Mouse (Mus musculus): ENCODE data around the gene Nrde2. TPM values are rescaled to one million over a fixed set of nuclear protein-coding genes. Genes with fewer than 3 reads are reported as not detected.

The Nrde2 gene
- polyA plus RNA-seq, 1 experiment from 2014 or later, result 14.4 TPM

GRCm38 (mm10) chr12:100199891-100200644 is 40.6 kb upstream of the Nrde2 start:
- peak overlapping the region; percentile 94 for H3K9ac ChIP-seq (ENCODE audit: low read length)
- peak overlapping the region; percentile 100 for H3K4me3 ChIP-seq (ENCODE audit: low read depth, low read length)
- DNase-seq (ENCODE audit: low spot score), result peak; percentile 83
- H3K4me2 ChIP-seq (ENCODE audit: low read depth, low read length, severe bottlenecking), result peak overlapping the region; percentile 84
- 0 out of 2 replicates have a peak, but pooled peaks cover 3% of the 10 kb centered on the region for H3K4me1 ChIP-seq (replicated peaks; ENCODE audit: control insufficient read depth, insufficient read depth, low read length)
- no peaks in the 10 kb centered on the region for H3K9me3 ChIP-seq (ENCODE audit: control insufficient read depth, low read length)
- H3K36me3 ChIP-seq (ENCODE audit: control insufficient read depth, insufficient read depth, low read length), result peaks cover 12% of the 10 kb centered on the region
- H3K27me3 ChIP-seq (ENCODE audit: control insufficient read depth, insufficient read depth, low read length), result no peaks in the 10 kb centered on the region
- H3K27ac ChIP-seq (ENCODE audit: low read depth, low read length), result peak overlapping the region; percentile 50
- WGBS, result under 1% methylated on average over 69 of the region's 86 CpGs
- peak; percentile 70 for ATAC-seq (replicated peaks; ENCODE audit: low FRiP score)

DNA sequence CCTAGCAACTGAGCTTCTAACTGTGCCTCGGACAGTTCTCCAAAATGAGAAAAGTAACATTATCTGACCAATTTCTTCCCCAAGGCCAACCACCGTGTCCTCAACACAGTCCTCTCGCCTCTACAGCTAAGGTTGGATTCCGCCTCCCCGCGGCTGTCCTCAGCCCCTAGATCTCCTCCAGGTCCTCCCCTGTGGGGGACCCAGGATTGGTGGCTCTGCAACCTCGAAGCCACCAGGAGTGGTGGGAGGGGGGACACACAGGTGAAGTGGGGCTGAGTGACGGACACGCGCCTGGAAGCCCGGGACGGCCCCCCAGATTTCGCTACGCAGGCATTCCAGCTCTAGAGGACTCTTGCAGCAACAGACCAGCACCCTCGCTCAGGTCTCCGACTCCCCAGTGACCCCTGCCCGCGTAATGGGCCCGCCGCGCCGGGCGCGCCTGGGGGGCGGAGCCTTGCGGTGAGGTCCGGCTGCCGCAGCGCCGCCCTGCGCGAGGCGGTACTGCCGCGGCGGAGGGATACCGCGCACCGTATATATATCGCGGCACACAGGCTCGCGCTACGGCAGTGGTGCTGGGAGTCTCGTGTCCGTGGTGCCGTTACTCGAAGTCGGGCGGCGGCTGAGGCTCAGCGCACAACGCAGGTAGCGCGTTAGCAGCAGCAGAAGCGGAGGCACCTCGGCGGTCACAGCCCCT is 39.7 kb upstream of the Nrde2 start, which contains the start of gene Calm1:
Gene Calm1 (plus strand): TSS at position 469 of the 694 bp plus-strand sequence.
- no peaks in the 10 kb centered on the region for H3K27me3 ChIP-seq (ENCODE audit: control insufficient read depth, insufficient read depth, low read length)
- peak within 1 kb of the TSS; percentile 84 for H3K4me2 ChIP-seq (ENCODE audit: low read depth, low read length, severe bottlenecking)
- DNase-seq (ENCODE audit: low spot score) (peak; percentile 97), ATAC-seq (replicated peaks; ENCODE audit: low FRiP score) (peak; percentile 88)
- peak within 1 kb of the TSS; percentile 100 for H3K4me3 ChIP-seq (ENCODE audit: low read depth, low read length)
- peaks cover 12% of the 10 kb centered on the region; the same call in 1 of the 2 replicates for H3K36me3 ChIP-seq (ENCODE audit: control insufficient read depth, insufficient read depth, low read length)
- under 1% methylated on average over 58 of the region's 58 CpGs for WGBS
- peak within 1 kb of the TSS; percentile 94 for H3K9ac ChIP-seq (ENCODE audit: low read length)
- 0 out of 2 replicates have a peak, but pooled peaks cover 3% of the 10 kb centered on the region for H3K4me1 ChIP-seq (replicated peaks; ENCODE audit: control insufficient read depth, insufficient read depth, low read length)
- H3K27ac ChIP-seq (ENCODE audit: low read depth, low read length), result peak within 1 kb of the TSS; percentile 50
- no peaks in the 10 kb centered on the region for H3K9me3 ChIP-seq (ENCODE audit: control insufficient read depth, low read length)

GRCm38 (mm10) chr12:100196786-100197185 is 37.3 kb upstream of the Nrde2 start:
- Histone ChIP-seq H3K4me2 (ENCODE audit: low read depth, low read length, severe bottlenecking) (no peak overlapping the region), H3K36me3 (ENCODE audit: control insufficient read depth, insufficient read depth, low read length) (no peaks in the 10 kb centered on the region), H3K4me1 (replicated peaks; ENCODE audit: control insufficient read depth, insufficient read depth, low read length) (peaks cover 2% of the 10 kb centered on the region; the same call in 1 of the 2 replicates), H3K27ac (ENCODE audit: low read depth, low read length) (no peak overlapping the region), H3K4me3 (ENCODE audit: low read depth, low read length) (no peak overlapping the region), H3K9ac (ENCODE audit: low read length) (no peak overlapping the region), H3K27me3 (ENCODE audit: control insufficient read depth, insufficient read depth, low read length) (no peaks in the 10 kb centered on the region), H3K9me3 (ENCODE audit: control insufficient read depth, low read length) (no peaks in the 10 kb centered on the region)
- 76% methylated on average over 7 of the region's 7 CpGs for WGBS
- ATAC-seq (replicated peaks; ENCODE audit: low FRiP score), result no peak
- no peak for DNase-seq (ENCODE audit: low spot score)

DNA sequence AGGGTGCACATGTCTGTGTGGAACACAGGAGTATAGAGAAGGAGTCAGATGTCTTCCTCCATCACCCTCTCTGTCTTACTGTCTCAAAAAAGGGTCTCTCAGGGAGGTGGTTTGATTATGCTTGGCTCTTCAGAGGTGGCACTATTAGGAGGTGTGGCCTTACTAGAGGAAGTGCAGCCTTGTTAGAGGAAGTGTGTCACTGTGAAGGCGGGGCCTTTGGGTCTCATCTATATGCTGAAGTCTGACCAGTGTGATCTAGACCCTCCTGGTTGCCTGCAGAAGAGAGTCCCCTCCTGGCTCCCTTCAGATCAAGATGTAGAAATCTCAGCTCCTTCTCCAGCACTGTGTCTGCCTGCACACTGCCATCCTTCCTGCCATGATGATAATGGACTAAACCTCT is 34.7 kb upstream of the Nrde2 start:
- peaks cover 2% of the 10 kb centered on the region; the same call in 1 of the 2 replicates for H3K4me1 ChIP-seq (replicated peaks; ENCODE audit: control insufficient read depth, insufficient read depth, low read length)
- H3K9ac ChIP-seq (ENCODE audit: low read length), result no peak overlapping the region
- no peaks in the 10 kb centered on the region for H3K27me3 ChIP-seq (ENCODE audit: control insufficient read depth, insufficient read depth, low read length)
- no peak for ATAC-seq (replicated peaks; ENCODE audit: low FRiP score)
- H3K27ac ChIP-seq (ENCODE audit: low read depth, low read length), result no peak overlapping the region
- no peak overlapping the region for H3K4me2 ChIP-seq (ENCODE audit: low read depth, low read length, severe bottlenecking)
- H3K9me3 ChIP-seq (ENCODE audit: control insufficient read depth, low read length), result no peaks in the 10 kb centered on the region
- no peaks in the 10 kb centered on the region for H3K36me3 ChIP-seq (ENCODE audit: control insufficient read depth, insufficient read depth, low read length)
- WGBS, result 84% methylated on average over 1 of the region's 1 CpGs
- H3K4me3 ChIP-seq (ENCODE audit: low read depth, low read length), result no peak overlapping the region
- no peak for DNase-seq (ENCODE audit: low spot score)

- Histone ChIP-seq H3K4me2 (ENCODE audit: low read depth, low read length, severe bottlenecking) (no peak overlapping the region), H3K4me3 (ENCODE audit: low read depth, low read length) (no peak overlapping the region), H3K4me1 (replicated peaks; ENCODE audit: control insufficient read depth, insufficient read depth, low read length) (peaks cover 4% of the 10 kb centered on the region; the same call in 1 of the 2 replicates), H3K36me3 (ENCODE audit: control insufficient read depth, insufficient read depth, low read length) (no peaks in the 10 kb centered on the region), H3K27ac (ENCODE audit: low read depth, low read length) (no peak overlapping the region), H3K9ac (ENCODE audit: low read length) (no peak overlapping the region), H3K27me3 (ENCODE audit: control insufficient read depth, insufficient read depth, low read length) (no peaks in the 10 kb centered on the region), H3K9me3 (ENCODE audit: control insufficient read depth, low read length) (no peaks in the 10 kb centered on the region)
- DNase-seq (ENCODE audit: low spot score), result no peak
- ATAC-seq (replicated peaks; ENCODE audit: low FRiP score), result no peak
- 91% methylated on average over 6 of the region's 6 CpGs for WGBS
Observed at GRCm38 (mm10) chr12:100190802-100191201, 31.3 kb upstream of the Nrde2 start.

DNA sequence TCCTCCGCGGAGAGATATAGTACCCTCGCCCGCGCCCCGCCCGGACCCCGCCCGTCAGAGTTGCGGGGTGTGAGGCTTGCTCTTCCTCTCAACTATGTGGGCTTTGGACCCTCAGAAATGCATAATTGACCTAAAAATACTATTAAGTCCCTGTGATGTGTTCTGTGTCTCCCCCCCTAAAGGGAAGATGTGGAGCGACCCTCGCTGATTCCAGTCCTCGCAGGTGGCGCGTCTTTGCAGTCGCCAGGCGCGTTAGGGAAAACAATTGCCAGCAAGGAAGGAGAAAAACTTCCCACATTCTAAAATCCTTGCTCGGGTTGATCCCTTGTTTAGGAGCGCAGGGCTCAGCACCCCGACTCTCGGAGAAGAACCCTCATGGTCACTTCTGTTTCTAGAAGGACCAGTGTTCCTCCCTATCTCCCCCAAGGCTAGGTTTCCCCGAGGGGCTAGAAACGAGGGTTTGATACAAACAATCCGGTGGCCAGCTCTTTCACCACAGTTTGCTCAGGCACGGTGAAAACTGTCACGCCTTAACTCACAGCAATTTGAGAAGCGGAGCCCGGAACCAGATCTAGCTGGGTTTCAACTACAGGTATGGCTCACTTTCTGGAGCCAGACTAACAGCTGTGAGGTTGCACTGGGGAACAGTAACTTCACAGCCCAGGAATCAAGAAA is 28.4 kb upstream of the Nrde2 start:
- Histone ChIP-seq H3K36me3 (ENCODE audit: control insufficient read depth, insufficient read depth, low read length) (no peaks in the 10 kb centered on the region), H3K4me1 (replicated peaks; ENCODE audit: control insufficient read depth, insufficient read depth, low read length) (peaks cover 4% of the 10 kb centered on the region; the same call in 1 of the 2 replicates), H3K9ac (ENCODE audit: low read length) (peak overlapping the region; percentile 69), H3K27ac (ENCODE audit: low read depth, low read length) (peak overlapping the region; percentile 86), H3K27me3 (ENCODE audit: control insufficient read depth, insufficient read depth, low read length) (no peaks in the 10 kb centered on the region), H3K4me2 (ENCODE audit: low read depth, low read length, severe bottlenecking) (peak overlapping the region; percentile 54), H3K4me3 (ENCODE audit: low read depth, low read length) (peak overlapping the region; percentile 64), H3K9me3 (ENCODE audit: control insufficient read depth, low read length) (no peaks in the 10 kb centered on the region)
- DNase-seq (ENCODE audit: low spot score) (no peak), ATAC-seq (replicated peaks; ENCODE audit: low FRiP score) (no peak)
- 2% methylated on average over 29 of the region's 29 CpGs for WGBS

GRCm38 (mm10) chr12:100187013-100187755 is 27.7 kb upstream of the Nrde2 start:
- Histone ChIP-seq H3K4me2 (ENCODE audit: low read depth, low read length, severe bottlenecking) (peak overlapping the region; percentile 78), H3K4me3 (ENCODE audit: low read depth, low read length) (peak overlapping the region; percentile 64), H3K9ac (ENCODE audit: low read length) (peak overlapping the region; percentile 92), H3K36me3 (ENCODE audit: control insufficient read depth, insufficient read depth, low read length) (no peaks in the 10 kb centered on the region), H3K9me3 (ENCODE audit: control insufficient read depth, low read length) (no peaks in the 10 kb centered on the region), H3K27me3 (ENCODE audit: control insufficient read depth, insufficient read depth, low read length) (no peaks in the 10 kb centered on the region), H3K4me1 (replicated peaks; ENCODE audit: control insufficient read depth, insufficient read depth, low read length) (peaks cover 4% of the 10 kb centered on the region; the same call in 1 of the 2 replicates), H3K27ac (ENCODE audit: low read depth, low read length) (peak overlapping the region; percentile 98)
- ATAC-seq (replicated peaks; ENCODE audit: low FRiP score) (peak; percentile 100), DNase-seq (ENCODE audit: low spot score) (peak; percentile 100)
- WGBS, result under 1% methylated on average over 52 of the region's 52 CpGs

GRCm38 (mm10) chr12:100186376-100186775 is 26.9 kb upstream of the Nrde2 start:
- Histone ChIP-seq H3K4me2 (ENCODE audit: low read depth, low read length, severe bottlenecking) (peak overlapping the region; percentile 78), H3K27ac (ENCODE audit: low read depth, low read length) (peak overlapping the region; percentile 98; the same call in 1 of the 2 replicates), H3K9me3 (ENCODE audit: control insufficient read depth, low read length) (no peaks in the 10 kb centered on the region), H3K9ac (ENCODE audit: low read length) (peak overlapping the region; percentile 92), H3K4me3 (ENCODE audit: low read depth, low read length) (peak overlapping the region; percentile 64), H3K27me3 (ENCODE audit: control insufficient read depth, insufficient read depth, low read length) (no peaks in the 10 kb centered on the region), H3K4me1 (replicated peaks; ENCODE audit: control insufficient read depth, insufficient read depth, low read length) (peaks cover 2% of the 10 kb centered on the region; the same call in 1 of the 2 replicates), H3K36me3 (ENCODE audit: control insufficient read depth, insufficient read depth, low read length) (no peaks in the 10 kb centered on the region)
- DNase-seq (ENCODE audit: low spot score), result no peak
- WGBS, result 6% methylated on average over 6 of the region's 6 CpGs
- no peak; the same call in 1 of the 2 replicates for ATAC-seq (replicated peaks; ENCODE audit: low FRiP score)
